Mouse (Mus musculus): Measurements from ENCODE around the gene Nipa2. TPM values are rescaled to one million over a fixed set of nuclear protein-coding genes. Genes with fewer than 3 reads are reported as not detected.

The Nipa2 gene
- polyA plus RNA-seq, 1 experiment from 2014 or later = 41.0 TPM

GRCm38 (mm10) chr7:55981511-55981910, 19.2 kb upstream of the Nipa2 start:
- no peak for ATAC-seq (replicated peaks)
- no peaks in the 10 kb centered on the region for H3K4me1 ChIP-seq
- H3K4me3 ChIP-seq = no peak overlapping the region
- peaks cover 30% of the 10 kb centered on the region; the same call in 1 of the 2 replicates for H3K36me3 ChIP-seq
- no peaks in the 10 kb centered on the region for H3K27me3 ChIP-seq
- H3K9ac ChIP-seq (replicated peaks) = no peak overlapping the region
- no peak overlapping the region for H3K27ac ChIP-seq (replicated peaks)
- no peak overlapping the region for H3K4me2 ChIP-seq (replicated peaks)
- 93% methylated on average over 2 of the region's 2 CpGs for WGBS
- no peaks in the 10 kb centered on the region for H3K9me3 ChIP-seq

GRCm38 (mm10) chr7:55974429-55974828, 12.2 kb upstream of the Nipa2 start:
- WGBS = 95% methylated on average over 2 of the region's 2 CpGs
- ATAC-seq (replicated peaks) = no peak

DNA sequence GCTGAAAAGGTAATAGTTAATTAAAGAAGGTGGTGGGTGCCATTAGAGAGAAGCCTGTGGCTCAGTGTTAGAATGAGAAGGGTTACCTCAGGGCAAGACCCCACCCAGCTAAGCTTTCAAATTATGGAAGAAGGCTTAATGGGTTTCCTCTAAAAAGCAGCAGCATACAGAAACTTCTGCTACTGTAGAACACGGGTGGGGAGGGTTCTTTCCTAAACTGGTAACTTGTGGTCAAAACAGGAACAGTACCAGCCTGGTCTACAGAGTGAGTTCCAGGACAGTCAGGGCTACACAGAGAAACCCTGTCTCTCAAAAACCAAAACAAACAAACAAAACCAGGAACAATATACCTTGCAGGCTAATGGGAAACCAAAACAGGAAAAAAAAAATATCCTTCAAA, 7.1 kb upstream of the Nipa2 start:
- no peaks in the 10 kb centered on the region for H3K9me3 ChIP-seq
- no peak overlapping the region for H3K4me2 ChIP-seq (replicated peaks)
- H3K4me1 ChIP-seq = no peaks in the 10 kb centered on the region
- H3K4me3 ChIP-seq = no peak overlapping the region
- 74% methylated on average over 1 of the region's 1 CpGs for WGBS
- H3K36me3 ChIP-seq = no peaks in the 10 kb centered on the region
- no peak overlapping the region for H3K9ac ChIP-seq (replicated peaks)
- no peak for ATAC-seq (replicated peaks)
- no peaks in the 10 kb centered on the region for H3K27me3 ChIP-seq
- H3K27ac ChIP-seq (replicated peaks) = no peak overlapping the region

More at GRCm38 (mm10) chr7:55974429-55974828, 12.2 kb upstream of the Nipa2 start:
- H3K27me3 ChIP-seq = no peaks in the 10 kb centered on the region
- H3K36me3 ChIP-seq = peaks cover 11% of the 10 kb centered on the region
- H3K4me1 ChIP-seq = no peaks in the 10 kb centered on the region
- H3K27ac ChIP-seq (replicated peaks) = no peak overlapping the region
- H3K9ac ChIP-seq (replicated peaks) = no peak overlapping the region
- H3K4me3 ChIP-seq = no peak overlapping the region
- no peaks in the 10 kb centered on the region for H3K9me3 ChIP-seq
- no peak overlapping the region for H3K4me2 ChIP-seq (replicated peaks)

- no peaks in the 10 kb centered on the region for H3K27me3 ChIP-seq
- no peaks in the 10 kb centered on the region for H3K9me3 ChIP-seq
- H3K4me3 ChIP-seq = no peak overlapping the region
- ATAC-seq (replicated peaks) = no peak
- 59% methylated on average over 16 of the region's 16 CpGs for WGBS
- H3K36me3 ChIP-seq = no peaks in the 10 kb centered on the region
- no peak overlapping the region for H3K9ac ChIP-seq (replicated peaks)
- peaks cover under 1% of the 10 kb centered on the region for H3K4me1 ChIP-seq
- no peak overlapping the region for H3K4me2 ChIP-seq (replicated peaks)
- H3K27ac ChIP-seq (replicated peaks) = no peak overlapping the region
These were observed 6.1 kb upstream of the Nipa2 start for GRCm38 (mm10) chr7:55968258-55968901.

DNA sequence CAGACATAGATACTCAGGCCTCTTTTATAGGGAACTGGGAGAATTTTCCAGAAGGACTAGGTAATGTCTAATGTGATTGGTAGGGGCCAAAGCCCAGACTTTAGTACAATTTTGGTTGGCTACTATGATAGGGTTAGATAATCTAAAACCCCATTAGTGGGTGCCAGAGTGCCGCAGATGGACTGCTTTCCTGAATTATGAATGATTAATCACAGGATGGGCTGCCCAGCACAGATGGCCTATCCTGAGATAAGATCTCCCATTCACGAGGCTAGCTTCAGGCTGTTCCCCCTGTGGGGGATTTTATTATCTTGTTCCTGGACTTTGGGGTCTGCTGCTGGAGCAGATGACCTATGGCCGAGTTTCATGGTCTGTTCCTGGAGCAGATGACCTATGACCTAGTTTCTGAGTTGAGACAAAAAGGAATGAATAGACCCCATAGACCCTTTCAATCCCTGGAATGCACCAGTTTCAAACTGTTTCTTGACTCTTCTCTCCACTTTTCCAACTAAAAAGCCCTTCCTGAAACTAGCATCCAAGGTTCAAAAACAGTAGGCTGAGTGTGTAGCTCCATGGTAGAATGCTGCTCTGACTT, 4.7 kb upstream of the Nipa2 start:
- H3K4me2 ChIP-seq (replicated peaks) = no peak overlapping the region
- H3K27me3 ChIP-seq = no peaks in the 10 kb centered on the region
- 48% methylated on average over 3 of the region's 3 CpGs for WGBS
- no peaks in the 10 kb centered on the region for H3K36me3 ChIP-seq
- no peak overlapping the region for H3K27ac ChIP-seq (replicated peaks)
- H3K9ac ChIP-seq (replicated peaks) = no peak overlapping the region
- ATAC-seq (replicated peaks) = no peak
- H3K9me3 ChIP-seq = no peaks in the 10 kb centered on the region
- H3K4me3 ChIP-seq = no peak overlapping the region
- H3K4me1 ChIP-seq = peaks cover 7% of the 10 kb centered on the region

DNA sequence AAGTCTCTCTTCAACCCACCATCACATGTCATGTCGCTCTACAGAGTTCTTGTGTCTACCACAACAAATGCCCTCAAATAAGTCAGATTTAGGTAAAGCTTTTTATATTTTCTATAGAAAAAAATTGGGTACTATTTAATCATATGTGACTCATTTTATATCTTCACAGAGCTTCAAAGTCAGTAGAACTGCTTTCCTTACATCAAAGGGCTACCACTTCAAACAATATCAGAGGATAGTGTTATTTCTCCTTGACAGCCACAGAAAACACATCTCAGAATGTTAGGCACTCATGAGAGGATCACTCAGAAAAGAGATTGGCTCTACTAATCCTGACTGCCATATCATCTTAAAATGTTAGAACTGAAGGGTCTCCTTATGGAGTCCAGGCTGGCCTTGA, 1.8 kb downstream of the Nipa2 start:
- Histone ChIP-seq H3K4me2 (replicated peaks) (no peak overlapping the region), H3K9me3 (no peaks in the 10 kb centered on the region), H3K36me3 (no peaks in the 10 kb centered on the region), H3K4me3 (no peak overlapping the region), H3K27me3 (no peaks in the 10 kb centered on the region), H3K27ac (replicated peaks) (no peak overlapping the region), H3K9ac (replicated peaks) (no peak overlapping the region), H3K4me1 (peaks cover 18% of the 10 kb centered on the region)
- no peak for ATAC-seq (replicated peaks)
- 96% methylated on average over 1 of the region's 1 CpGs for WGBS

DNA sequence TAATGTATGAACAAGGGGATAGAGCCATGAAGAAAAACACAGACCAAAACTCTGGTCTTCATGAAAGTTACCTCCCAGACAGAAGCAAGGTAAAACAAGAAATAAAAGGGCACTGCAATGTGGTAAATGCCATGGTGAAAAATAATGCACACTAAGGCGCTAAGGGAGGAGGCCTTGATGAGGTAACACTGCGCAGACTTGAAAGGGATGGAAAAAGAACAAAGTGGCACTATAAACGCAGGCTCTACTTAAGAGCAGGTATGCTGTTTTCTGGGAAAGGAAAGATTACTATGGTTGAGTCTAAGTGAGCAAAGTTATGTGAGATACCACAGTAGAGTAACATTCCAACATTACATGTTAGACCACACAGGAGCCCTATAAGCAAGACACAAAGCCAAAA, 2.5 kb downstream of the Nipa2 start:
- no peak overlapping the region for H3K4me2 ChIP-seq (replicated peaks)
- ATAC-seq (replicated peaks) = no peak

GRCm38 (mm10) chr7:55957916-55958315, 4.4 kb downstream of the Nipa2 start:
- H3K27me3 ChIP-seq = no peaks in the 10 kb centered on the region
- no peaks in the 10 kb centered on the region for H3K9me3 ChIP-seq
- no peak overlapping the region for H3K27ac ChIP-seq (replicated peaks)
- peaks cover 6% of the 10 kb centered on the region; the same call in 1 of the 2 replicates for H3K36me3 ChIP-seq
- peaks cover 13% of the 10 kb centered on the region for H3K4me1 ChIP-seq
- no peak overlapping the region for H3K9ac ChIP-seq (replicated peaks)
- H3K4me2 ChIP-seq (replicated peaks) = no peak overlapping the region
- H3K4me3 ChIP-seq = no peak overlapping the region
- WGBS = 98% methylated on average over 4 of the region's 4 CpGs
- ATAC-seq (replicated peaks) = no peak

More for the DNA sequence above, 2.5 kb downstream of the Nipa2 start:
- no peak overlapping the region for H3K4me3 ChIP-seq
- WGBS = 98% methylated on average over 3 of the region's 3 CpGs
- no peaks in the 10 kb centered on the region for H3K27me3 ChIP-seq
- H3K9ac ChIP-seq (replicated peaks) = no peak overlapping the region
- no peak overlapping the region for H3K27ac ChIP-seq (replicated peaks)
- peaks cover 18% of the 10 kb centered on the region for H3K4me1 ChIP-seq
- no peaks in the 10 kb centered on the region for H3K36me3 ChIP-seq
- H3K9me3 ChIP-seq = no peaks in the 10 kb centered on the region

DNA sequence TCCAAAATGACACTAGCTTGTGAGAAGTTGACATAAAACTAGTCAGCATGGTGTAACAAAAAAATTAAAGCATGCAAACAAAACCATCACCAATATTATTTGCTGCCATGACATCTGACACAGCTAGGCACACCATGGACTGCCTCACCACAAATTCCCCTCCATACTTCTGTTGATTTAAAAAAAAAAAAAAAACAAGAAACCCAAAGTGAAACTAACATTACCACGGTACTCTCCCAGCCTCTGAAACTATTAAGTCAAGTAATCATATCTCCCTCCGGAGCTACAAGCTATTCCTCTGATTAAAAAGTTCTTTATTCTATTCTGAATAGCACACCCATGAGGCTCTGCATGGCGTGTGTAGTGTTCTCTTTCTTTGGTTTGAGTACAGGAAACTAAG, 5.1 kb downstream of the Nipa2 start:
- no peak for ATAC-seq (replicated peaks)
- H3K27me3 ChIP-seq = no peaks in the 10 kb centered on the region
- H3K9me3 ChIP-seq = no peaks in the 10 kb centered on the region
- no peak overlapping the region for H3K4me2 ChIP-seq (replicated peaks)
- H3K9ac ChIP-seq (replicated peaks) = no peak overlapping the region
- peaks cover 6% of the 10 kb centered on the region; the same call in 1 of the 2 replicates for H3K36me3 ChIP-seq
- no peak overlapping the region for H3K27ac ChIP-seq (replicated peaks)
- no peak overlapping the region for H3K4me3 ChIP-seq
- 91% methylated on average over 3 of the region's 3 CpGs for WGBS
- H3K4me1 ChIP-seq = peaks cover 11% of the 10 kb centered on the region

- 98% methylated on average over 2 of the region's 2 CpGs for WGBS
- no peak for ATAC-seq (replicated peaks)
- Histone ChIP-seq H3K4me3 (no peak overlapping the region), H3K4me1 (peaks cover 5% of the 10 kb centered on the region), H3K27me3 (no peaks in the 10 kb centered on the region), H3K36me3 (peaks cover 6% of the 10 kb centered on the region; the same call in 1 of the 2 replicates), H3K4me2 (replicated peaks) (no peak overlapping the region), H3K9me3 (no peaks in the 10 kb centered on the region), H3K27ac (replicated peaks) (no peak overlapping the region), H3K9ac (replicated peaks) (no peak overlapping the region)
These were observed 6.2 kb downstream of the Nipa2 start for GRCm38 (mm10) chr7:55956054-55956453.

DNA sequence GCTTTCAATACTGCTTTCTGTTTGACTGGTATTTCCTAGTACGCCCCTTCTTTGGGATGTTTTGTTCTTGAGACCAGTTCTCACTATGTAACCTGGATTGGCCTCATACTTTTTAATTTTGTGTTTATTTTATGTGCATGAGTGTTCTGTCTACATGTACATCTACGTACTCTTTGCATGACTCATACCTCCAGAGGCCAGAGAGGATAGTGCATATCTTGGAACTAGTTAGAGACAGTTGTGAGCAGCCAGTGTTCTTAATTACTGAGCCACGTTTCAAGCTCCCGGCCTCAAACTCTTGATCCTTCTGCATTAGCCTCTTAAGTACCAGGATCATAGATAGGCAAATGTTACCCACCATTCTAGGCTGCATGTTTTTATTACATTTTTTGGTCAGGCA, 23.9 kb downstream of the Nipa2 start:
- Histone ChIP-seq H3K4me3 (no peak overlapping the region), H3K9ac (replicated peaks) (no peak overlapping the region), H3K27me3 (no peaks in the 10 kb centered on the region), H3K36me3 (peaks cover 11% of the 10 kb centered on the region; the same call in 1 of the 2 replicates), H3K4me2 (replicated peaks) (no peak overlapping the region), H3K4me1 (no peaks in the 10 kb centered on the region), H3K27ac (replicated peaks) (no peak overlapping the region), H3K9me3 (no peaks in the 10 kb centered on the region)
- no peak for ATAC-seq (replicated peaks)
- WGBS = 88% methylated on average over 4 of the region's 4 CpGs

DNA sequence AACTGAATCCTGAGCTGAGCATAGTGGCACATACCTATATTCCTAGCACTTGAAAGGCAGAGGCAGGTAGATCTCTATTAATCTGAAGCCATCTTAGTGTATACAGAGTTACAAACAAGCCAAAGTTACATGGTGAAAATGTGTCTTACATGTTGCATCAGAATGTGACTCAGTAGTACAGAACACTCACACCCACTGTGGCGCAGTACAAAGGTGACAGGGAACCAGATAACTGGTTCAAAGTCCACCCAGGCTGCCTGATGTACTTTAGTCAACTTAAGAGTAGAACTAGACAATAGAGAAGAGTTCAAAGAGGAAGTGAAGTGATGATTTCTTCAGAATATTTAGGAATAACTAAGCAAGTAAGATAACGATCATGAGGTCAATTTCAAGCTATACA, 27.3 kb downstream of the Nipa2 start:
- no peak for ATAC-seq (replicated peaks)
- H3K36me3 ChIP-seq = peaks cover 19% of the 10 kb centered on the region
- WGBS = 92% methylated on average over 2 of the region's 2 CpGs

DNA sequence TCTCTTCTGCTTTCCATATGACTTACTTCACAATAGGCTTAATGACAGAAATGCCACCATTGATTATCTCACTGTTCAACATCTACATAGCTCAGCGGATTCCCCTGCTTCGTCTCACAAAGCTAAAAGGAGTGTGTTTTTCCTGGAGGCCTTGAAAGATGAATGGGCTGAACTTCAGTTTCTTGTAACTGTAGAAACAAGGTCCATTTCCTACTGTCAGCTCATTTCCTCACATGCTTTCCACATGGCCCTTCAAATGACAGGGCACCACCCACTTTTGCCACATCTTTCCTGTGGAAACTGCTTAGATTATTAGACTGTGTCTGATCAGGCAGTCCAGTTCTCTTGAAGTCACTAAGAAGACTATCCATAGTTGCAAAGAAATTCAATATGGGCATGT, 33.6 kb downstream of the Nipa2 start:
- 91% methylated on average over 2 of the region's 2 CpGs for WGBS
- peaks cover 55% of the 10 kb centered on the region for H3K36me3 ChIP-seq

More for the DNA sequence above, 27.3 kb downstream of the Nipa2 start:
- Histone ChIP-seq H3K9me3 (no peaks in the 10 kb centered on the region), H3K9ac (replicated peaks) (no peak overlapping the region), H3K4me2 (replicated peaks) (no peak overlapping the region), H3K4me3 (no peak overlapping the region), H3K27ac (replicated peaks) (no peak overlapping the region), H3K4me1 (no peaks in the 10 kb centered on the region), H3K27me3 (no peaks in the 10 kb centered on the region)

More for the DNA sequence above, 33.6 kb downstream of the Nipa2 start:
- Histone ChIP-seq H3K9me3 (no peaks in the 10 kb centered on the region), H3K27ac (replicated peaks) (no peak overlapping the region), H3K4me3 (no peak overlapping the region), H3K9ac (replicated peaks) (no peak overlapping the region), H3K4me1 (no peaks in the 10 kb centered on the region), H3K4me2 (replicated peaks) (no peak overlapping the region), H3K27me3 (no peaks in the 10 kb centered on the region)
- ATAC-seq (replicated peaks) = no peak

Data from forebrain, embryonic 15.5 days (tissue).